Mouse (Mus musculus) CD4-positive, CD25-positive, alpha-beta regulatory T cell, adult 4 months (primary cell): ENCODE measurements around the gene Gm20388. TPM values are rescaled to one million over a fixed set of nuclear protein-coding genes. Genes with fewer than 3 reads are reported as not detected.

Source experiments
- ATAC-seq: one replicate; pipeline ENCODE4 v1.8.0; 2017
- polyA plus RNA-seq, 2 experiments: library from polyadenylated mRNA; unstranded; fragments of 100-300 nt; shearing (Covaris generic); gene quantifications; one replicate each; pipeline ENCODE4 v1.2.1; 2017

Gm20388 gene
- polyA plus RNA-seq, 2 experiments from 2014 or later = 10.7 to 12.8 TPM

DNA sequence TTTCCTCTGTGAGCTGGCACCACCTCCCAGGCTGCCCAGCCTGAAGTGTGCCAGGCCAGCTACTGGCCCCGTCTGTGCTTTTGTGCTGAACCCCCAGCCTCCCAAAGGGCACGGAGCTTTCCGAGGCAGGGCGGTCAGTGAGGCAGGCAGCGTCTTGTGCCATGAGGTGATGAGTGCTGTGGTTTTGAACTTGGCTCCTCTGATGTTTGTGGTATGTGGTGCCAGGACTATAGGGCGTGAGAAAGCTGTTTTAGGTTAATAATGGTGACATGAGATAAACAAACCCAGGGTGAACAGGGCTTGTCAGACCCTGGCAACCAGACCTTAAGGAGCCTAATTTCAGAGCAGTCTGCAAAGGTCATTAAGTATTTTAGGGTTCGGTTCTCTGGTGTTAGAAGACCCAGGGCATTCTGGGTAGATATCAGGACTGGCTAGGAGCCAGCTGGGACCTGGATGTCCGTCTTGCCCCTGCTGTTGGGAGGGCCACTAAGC is 4406.6 kb downstream of the Gm20388 start:
- ATAC-seq = no peak

DNA sequence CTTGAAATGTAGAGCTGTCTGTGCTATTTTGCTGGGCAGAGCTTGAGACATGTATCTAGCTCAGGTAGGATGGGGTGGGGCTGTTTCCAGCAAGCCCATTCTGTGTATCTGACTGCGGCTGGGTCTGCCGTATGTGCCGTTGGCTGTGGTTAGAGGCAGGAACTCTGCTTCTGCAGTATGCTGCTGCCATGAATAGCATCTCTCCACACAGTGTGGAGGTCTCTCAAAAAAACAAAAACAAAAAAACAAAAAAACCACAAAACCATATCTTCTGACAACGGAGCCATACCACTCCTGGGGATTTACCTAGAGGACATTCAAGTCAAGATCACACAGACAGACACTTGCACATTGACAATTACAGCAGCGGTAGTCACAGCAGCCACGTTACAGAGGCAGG is 4407.2 kb downstream of the Gm20388 start:
- ATAC-seq = peak; percentile 84

DNA sequence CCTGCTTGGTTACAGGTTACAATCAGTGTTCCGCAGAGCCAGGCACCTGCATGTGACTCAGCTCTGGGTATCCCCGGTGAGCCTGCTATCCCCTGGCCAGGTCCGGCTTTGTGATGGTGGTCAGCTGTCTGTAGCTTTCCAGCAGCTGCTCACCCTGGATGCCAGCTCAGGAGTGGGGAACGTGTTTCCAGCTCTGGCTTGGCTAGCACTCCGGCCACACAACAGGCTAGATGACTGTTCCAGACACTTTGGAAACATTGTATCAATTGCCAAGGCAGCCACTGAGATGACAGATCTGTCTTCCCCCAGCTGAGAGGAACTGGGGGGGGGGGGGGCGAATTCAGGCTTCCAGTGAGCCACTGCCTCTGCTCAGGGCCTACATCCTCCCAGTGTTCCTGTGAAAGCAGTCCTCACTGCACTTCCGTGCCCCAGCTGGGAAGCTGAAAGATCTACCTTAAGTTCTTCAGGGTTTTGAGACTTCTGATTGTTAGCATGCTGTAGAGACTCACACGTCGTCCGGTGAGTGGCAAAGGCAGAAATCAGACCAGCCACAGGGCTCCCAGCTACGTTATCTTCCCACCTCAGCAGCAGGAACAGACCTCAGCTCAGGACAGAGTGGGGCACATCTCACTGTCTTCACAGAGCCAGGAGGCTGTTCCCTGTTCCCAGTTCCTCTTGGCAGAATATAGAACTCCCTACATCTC is 4408.1 kb downstream of the Gm20388 start:
- ATAC-seq = no peak

DNA sequence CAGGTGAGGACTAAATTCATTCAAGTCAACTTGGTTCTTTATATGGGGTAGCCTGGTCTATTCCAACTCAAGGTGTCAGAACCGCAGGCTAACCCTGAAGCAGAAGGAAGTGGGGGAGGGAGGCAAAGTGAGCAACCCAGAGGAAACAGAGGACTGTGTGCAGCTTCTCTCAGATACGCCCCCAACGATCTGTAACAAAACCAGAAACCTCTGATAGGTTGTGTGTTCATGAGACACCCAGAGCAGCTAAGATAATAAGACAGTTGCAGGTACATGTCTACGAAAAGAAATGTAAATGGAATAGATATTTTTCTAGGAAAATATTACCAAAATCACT is 4408.6 kb downstream of the Gm20388 start:
- no peak for ATAC-seq

DNA sequence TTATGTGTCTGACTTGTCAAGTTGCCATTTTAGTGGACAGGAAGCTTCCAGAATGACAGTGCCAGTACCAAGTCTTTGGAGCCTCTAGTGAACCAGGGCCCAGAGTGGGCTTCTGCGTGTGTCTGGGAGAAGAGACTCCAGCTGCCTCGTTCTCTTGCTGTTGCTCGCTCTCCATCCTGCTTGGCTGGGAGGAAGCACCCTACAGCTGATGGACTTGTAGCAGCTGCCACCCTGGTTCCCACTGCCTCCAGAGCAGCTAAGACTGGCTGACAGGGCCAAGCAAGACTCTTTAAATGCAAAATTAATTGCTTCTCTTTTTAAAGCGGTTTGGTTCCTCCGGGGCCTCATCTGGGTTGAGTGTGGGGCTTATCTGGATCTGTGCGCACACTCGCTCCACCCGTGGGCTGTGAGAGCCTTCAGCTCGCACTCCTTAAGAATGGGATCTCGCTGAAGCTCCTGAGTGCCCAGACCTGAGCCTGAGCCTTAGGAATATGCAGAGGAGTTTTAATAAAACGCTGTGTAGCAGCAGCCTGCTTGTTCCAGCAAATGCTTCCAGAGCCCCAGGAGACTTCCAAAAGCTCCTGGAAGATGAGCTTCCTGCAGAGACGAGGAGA is 4410.7 kb downstream of the Gm20388 start:
- ATAC-seq = no peak

DNA sequence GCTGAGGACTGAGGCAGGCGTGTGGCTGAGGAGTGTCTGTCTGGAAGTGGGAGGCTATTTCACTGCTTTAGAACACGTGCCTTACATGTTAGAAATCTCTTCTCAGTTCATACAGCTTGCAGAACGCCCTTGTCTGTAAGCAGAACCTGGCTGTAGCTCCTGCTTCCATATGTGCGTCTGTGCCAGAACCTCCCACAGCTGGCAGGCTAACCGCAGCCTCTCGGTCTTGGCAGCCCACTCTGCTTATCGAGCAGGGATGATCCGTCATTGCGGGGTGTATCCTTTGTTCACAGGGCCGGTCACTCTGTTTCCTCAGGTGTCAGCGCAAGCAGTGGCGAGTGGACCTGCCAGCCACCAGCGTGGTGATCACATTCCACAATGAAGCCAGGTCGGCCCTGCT is 4412.7 kb downstream of the Gm20388 start:
- no peak for ATAC-seq

DNA sequence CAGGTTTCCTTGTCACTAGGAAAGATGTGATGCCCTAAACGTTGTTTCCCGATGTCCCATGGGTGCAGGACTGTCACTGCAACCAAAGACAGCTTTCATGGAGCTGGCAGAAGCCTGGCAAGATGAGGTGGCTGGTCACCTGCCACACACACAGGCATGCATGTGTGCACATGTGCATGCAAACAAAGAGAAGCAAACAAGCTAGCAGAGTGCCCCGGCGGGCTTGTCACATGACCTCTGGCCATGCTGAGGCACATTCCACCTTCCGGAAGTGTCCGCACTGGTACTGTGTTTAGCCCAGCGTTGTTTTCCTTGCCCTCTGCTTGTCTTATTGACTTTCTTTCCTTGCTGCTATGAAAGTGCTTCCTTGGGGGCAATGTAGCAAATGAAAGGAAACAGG is 4417.6 kb downstream of the Gm20388 start:
- ATAC-seq = no peak

DNA sequence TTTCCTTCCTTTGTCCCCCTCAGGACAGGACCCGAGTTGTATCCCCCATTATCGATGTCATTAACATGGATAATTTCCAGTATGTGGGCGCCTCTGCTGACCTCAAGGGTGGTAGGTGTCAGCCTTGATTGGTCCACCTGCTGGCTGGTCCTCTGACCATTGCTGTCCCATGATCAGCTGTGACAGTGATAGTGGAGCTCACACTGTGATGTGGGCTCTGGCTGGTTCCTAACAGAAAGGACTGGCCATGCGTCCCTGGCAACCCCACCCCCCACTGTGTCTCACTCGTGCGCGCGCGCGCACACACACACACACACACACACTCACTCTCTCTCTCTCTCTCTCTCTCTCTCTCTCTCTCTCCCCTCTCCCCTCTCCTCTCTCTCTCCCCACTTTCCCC is 4419.0 kb downstream of the Gm20388 start:
- no peak for ATAC-seq

DNA sequence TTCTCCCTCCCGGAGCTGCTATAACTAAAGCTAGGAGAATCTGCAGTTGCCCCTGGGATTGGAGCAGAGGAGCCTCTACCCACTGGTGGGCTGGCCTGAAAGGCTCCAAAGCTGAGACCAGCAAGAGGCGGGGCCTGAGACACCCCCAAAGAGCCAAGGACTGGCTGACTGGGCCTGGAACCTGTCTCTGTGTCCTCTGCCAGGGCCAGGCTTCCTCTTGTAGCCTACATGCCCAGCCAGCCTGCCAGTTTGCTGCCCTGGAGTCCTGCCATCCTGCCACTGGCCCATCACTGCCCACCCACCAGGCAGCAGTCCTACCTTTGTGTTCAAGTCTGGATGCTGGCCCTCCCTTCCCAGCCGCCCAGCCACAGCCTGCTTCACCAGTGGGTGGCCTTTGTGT is 4419.8 kb downstream of the Gm20388 start:
- ATAC-seq = no peak

DNA sequence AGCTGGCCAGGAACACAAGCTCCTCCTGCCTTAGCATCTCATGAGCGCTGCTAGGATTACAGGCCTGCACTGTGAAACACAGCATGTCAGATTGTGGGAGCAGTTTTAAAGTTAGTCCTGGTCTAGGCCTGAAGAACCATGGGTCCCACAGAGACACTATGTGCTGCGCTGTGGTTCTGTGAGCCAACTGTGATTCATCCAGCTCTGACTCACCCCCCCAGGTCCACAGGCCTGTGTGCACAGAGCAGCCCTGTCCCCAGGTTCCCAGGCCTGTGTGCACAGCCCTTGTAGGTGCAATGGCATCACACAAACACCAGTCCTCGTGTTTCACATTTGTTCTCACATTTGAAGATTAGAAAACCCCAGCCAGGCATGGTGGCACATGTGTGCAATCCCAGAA is 4420.5 kb downstream of the Gm20388 start:
- ATAC-seq = no peak

DNA sequence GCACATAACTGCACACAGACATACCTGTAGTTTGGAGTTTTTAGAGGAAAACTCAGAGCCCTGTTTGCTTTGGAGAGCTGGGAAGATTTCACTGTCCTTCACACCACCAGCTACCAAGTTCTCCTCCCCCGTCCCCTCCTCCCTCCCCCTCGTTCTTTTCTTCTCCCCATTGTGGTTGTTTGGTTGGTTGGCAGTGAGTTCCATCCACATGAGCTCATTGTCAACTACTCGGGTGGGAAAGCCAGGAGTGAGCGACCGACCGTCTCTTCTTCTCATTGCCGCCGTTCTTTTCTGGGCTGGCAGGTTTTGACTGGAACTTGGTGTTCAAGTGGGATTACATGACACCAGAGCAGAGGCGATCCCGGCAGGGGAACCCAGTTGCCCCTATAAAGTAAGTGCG is 4421.1 kb downstream of the Gm20388 start:
- no peak for ATAC-seq

DNA sequence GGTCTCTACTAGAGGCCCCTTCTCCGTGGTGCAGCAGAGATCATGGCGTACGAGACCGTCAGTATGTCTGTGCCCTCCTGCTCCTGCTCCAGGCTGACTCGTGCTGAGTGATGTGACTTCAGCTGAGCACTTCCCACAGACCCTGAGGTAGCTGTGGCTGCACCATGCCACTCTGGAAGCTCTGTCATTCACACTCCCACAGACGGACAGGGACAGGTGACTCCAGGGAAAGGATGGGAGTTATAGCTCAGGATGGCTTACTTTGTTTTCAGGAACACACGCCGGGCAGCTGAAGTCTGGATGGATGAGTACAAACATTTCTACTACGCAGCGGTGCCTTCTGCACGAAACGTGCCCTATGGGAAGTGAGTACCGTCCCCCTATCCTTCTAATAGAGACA is 4425.7 kb downstream of the Gm20388 start:
- ATAC-seq = no peak

DNA sequence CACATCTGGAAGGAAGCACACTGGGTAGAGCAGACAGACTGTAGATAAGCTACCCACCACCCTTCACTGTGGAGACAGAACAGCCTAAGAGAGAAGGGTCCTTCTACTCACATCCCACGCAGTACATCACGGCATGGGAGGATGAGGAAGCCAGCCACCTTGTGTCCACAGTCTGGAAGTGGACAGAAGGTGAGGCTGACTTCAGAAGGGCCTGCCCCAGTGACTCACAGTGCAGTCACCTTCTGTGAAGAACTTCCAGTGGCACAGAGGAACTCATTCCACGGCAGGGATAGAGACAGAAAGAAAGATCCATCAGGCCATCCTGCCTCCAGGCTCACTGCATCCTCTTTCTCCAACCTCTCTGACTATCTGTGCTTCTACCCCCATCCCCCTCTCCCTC is 4429.1 kb downstream of the Gm20388 start:
- no peak for ATAC-seq

DNA sequence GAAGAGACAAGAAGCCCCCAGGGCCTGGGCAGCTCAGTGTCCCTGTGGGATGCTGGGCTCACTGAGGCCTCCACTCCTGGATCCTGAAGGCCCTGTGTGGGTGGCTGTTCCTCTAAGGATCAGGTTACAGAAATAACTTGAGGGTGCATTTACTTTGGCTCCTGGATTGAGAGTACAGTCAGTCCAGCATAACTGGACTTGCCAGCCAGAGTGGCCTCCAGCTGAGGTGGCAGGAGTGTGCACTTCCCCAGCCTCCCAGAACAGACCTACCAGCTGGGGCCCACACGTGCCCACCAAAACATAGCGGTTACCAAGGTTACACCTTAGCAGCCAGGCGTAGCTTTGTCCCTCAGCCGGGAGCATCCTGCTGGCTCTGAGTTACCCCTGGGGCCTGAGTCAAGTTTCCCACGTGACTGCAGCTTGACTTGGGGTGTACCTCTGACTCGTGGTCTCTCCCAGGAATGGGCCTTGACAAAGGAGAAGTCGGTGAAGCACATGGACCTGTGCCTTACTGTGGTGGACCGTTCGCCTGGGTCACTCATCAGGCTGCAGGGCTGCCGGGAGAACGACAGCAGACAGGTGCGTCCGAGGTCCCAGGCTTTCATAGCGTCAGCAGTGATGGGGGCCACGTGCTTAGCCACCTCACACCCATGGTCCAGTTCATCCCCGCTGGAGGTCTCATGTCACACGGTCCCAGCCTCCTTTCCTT is 4429.9 kb downstream of the Gm20388 start:
- no peak for ATAC-seq

DNA sequence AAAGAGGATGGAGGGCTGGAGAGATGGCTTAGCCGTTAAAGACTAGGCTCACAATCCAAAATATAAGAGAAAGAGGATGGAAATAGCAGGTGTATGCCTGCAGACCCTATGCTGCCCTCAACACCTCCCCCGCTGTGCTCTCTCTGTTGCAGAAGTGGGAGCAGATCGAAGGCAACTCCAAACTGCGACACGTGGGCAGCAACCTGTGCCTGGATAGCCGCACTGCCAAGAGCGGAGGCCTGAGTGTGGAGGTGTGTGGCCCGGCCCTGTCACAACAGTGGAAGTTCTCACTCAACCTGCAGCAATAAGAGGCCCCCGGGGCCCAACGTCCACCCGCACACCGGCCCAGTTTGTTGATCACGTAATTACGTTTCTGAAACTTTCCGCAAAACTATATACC is 4432.5 kb downstream of the Gm20388 start:
- ATAC-seq = no peak

DNA sequence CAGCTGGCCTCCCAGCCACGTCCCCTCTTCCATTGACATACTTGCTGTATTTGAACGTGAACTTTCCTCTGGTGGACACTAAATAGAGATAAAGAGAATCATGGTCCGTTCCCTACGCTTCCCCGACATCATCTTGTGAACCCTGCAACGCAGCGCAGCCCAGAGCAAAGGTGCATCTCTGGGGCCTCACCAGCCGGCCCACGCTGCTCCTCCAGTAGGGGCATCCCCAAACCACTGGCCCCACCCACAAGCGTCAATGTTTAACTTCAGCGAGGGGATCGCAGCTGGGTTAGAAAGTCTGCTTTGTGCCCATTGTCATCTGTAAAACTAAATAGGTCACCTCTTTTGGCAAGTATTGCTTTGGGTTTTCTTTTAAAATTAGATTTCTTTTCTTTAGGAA is 4433.4 kb downstream of the Gm20388 start:
- ATAC-seq = peak; percentile 54

DNA sequence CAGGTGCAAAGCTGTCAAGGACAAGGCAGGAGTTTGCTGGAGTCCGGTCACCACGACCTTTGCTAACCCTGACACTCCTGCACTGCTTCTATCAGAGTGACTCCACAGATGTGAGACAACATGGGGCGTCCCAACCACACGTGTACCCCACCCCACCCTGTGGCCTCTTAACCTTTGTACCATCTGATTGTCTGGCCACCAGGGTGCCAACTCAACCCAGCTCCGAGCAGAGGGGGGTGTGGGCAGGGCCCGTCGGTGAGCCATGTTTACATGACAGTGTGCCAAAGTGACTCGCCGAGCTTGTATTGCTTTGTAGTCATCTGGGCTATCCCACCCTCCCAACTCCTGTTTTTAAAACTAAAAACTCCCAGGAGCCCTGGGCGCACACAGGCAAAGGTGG is 4434.5 kb downstream of the Gm20388 start:
- ATAC-seq = no peak

DNA sequence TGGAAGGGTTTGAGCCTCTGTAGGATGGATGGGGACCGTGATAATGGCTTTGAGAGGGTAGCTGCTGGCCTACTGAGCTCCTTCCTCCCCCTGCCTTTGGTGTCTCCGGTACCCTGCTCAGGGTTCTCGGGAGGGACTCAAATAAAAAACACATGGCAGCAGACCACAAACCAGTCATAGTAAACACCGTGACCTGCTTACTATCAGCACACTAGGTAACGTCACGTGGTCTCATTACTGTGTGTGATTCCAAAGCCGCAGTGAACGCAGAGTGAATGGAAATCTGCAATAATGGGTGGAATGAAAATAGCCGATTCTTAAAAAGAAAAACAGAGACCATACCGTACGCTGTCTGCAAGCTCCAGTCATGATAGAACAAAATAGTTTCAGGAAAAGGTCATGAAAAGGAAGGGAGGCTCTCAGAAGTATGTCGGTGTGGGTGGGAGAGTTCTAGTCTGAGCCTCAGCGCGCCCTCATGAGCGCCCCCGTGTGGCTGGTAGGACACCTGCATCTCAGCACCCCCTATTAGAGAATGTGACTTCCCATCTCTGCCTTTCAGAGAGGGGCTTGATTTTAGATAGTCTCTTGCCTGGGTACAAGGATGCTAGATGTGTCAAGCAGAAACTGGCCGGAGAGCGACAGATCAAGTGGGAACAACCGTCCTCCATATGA is 4436.3 kb downstream of the Gm20388 start:
- ATAC-seq = peak; percentile 73

DNA sequence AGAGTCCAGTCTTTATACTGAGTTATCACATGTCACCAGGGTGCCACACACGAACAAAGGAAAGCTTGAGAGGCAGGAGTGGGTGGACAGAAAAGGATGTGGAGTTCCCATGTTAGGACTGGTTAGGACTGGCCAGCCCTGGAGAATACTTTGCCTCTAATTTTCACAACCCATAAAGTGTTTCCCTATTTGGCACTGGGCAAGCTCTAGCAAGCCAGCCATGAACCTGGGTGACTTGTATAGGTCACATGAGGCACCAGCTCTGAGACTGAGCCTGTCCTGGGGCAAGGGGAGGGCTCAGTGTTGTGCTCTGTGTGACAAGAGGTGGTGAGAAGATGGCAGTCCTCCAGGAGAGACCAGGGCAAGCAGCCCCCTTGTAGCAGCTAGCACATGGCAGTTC is 4437.4 kb downstream of the Gm20388 start:
- no peak for ATAC-seq

DNA sequence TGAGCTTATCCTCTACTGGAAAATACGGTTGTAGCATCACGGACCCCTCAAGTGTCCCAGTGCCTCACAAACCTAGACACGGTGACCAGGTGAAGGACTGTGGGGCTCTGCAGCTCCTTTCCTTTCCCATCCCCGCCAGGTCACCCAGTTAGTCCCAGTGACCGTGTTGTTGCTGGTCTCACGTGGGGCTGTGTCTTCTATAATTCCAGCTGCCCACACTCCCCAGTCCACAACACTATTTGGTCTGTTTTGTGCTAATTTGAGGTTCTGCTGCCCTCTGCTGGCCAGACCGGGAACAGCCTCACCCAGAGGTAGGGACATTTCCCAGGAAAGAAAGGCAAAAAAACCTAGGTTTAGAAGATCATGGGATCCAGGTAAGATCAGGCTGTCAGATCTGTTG is 4439.0 kb downstream of the Gm20388 start:
- peak; percentile 38 for ATAC-seq

DNA sequence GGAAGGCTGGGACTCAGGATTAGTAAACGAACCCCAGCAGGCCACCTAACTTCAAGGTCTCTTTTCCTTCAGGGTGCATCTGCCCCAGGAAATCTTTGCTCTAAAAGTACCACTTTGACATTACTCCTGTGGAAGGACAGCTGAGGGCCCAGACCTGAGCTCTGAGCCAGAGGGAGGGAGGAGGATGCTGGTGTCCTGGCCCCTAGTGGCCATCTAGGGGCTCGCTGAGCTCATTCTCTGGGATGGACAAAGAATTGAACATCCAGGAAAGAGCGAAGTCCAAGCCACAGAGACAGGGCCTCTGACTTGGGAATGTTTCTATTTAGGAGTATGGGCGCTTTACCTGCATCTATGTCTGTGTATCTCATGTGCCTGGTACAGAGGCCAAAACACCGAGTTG is 4441.0 kb downstream of the Gm20388 start:
- no peak for ATAC-seq

DNA sequence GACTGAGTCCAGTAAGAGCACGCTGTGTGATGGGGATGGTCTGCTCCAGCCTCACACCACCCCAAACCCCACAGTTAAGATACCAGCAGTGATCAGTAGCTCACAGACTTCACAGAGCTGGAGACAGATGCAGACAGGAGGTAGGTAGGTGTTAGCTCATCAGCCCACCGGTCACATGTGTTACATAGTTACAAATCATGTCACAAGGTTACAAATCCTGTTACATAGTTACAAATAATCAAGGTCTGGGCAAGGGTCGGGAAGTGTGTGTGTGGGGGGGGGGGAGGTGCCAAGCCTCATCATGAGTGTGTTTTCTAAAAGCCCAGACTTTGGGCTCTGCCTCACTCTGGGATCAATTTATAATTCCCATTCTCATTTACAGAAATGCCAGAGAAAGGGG is 4450.3 kb downstream of the Gm20388 start:
- ATAC-seq = no peak

DNA sequence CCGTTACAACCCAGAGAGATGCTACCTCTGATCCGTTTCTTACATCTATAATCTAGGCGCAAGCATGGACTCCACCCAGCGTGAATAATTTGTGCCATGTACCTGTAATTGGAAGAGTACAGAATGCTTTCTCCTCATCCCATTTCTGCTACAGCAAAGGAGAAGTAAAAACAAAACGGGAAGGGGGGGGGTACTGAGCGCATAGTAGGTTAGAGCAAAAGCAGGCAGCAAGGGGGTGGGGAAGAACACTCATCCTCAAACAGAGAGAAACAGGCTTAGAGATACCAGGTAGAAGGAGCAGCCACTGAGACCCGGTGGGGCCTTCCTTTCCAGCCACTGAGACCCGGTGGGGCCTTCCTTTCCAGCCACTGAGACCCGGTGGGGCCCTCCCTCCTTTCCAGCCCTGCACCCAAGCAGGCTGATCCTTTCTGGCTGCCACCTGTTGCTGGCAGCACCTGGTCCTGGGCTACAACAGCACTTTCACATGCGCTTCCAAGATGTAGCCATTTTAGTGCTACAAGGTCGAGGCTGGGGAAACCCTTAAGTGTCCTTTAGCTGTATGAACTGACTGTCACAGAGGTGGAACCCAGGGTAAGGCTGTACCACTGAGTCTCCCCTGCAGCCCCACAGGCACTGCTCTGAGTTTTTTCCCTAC is 4451.3 kb downstream of the Gm20388 start:
- ATAC-seq = no peak
